Mouse (Mus musculus) spleen, adult 2 months (tissue): ENCODE results near the gene Myrip. TPM values are rescaled to one million over a fixed set of nuclear protein-coding genes. Genes with fewer than 3 reads are reported as not detected.

Experiments used
- DNase-seq, 2 experiments: peaks; one replicate each; pipeline versions ENCODE4 v3.0.0 to v3.0.0-alpha.2; 2012 to 2021; ENCODE audit warnings: low spot score in 2 of 2, low read depth in 1 of 2
- H3K27ac ChIP-seq: fragments of 200-500 bp; 2 replicates; pipeline ENCODE4 v1.5.1; 2012; ENCODE audit warnings: low read length, inconsistent platforms; ENCODE audit not compliant: insufficient read depth
- H3K27me3 ChIP-seq: fragments of 200-500 bp; 2 replicates; pipeline ENCODE4 v1.6.1; 2012; ENCODE audit warnings: mild to moderate bottlenecking, moderate library complexity, low read length, inconsistent platforms; ENCODE audit not compliant: control insufficient read depth, insufficient read depth
- H3K36me3 ChIP-seq: fragments of 200-500 bp; 2 replicates; pipeline ENCODE4 v1.6.1; 2012; ENCODE audit warnings: mild to moderate bottlenecking, low read length, inconsistent platforms; ENCODE audit not compliant: control insufficient read depth, insufficient read depth
- H3K4me1 ChIP-seq: fragments of 200-500 bp; 2 replicates; pipeline ENCODE4 v1.6.1; 2011; ENCODE audit warnings: inconsistent platforms; ENCODE audit not compliant: control insufficient read depth, insufficient read depth, insufficient read length
- H3K4me3 ChIP-seq: fragments of 200-500 bp; 2 replicates; pipeline ENCODE4 v1.5.1; 2011; ENCODE audit warnings: mild to moderate bottlenecking, inconsistent platforms; ENCODE audit not compliant: insufficient read depth, insufficient read length; ENCODE audit errors: extremely low read depth
- CTCF ChIP-seq: fragments of 200-500 bp; IDR thresholded peaks from 2 replicates; pipeline ENCODE4 v1.5.1; 2011; ENCODE audit warnings: mild to moderate bottlenecking, inconsistent platforms; ENCODE audit not compliant: insufficient read depth, insufficient read length, insufficient replicate concordance; ENCODE audit errors: extremely low read depth
- POLR2A ChIP-seq: fragments of 200-500 bp; IDR thresholded peaks from 2 replicates; pipeline ENCODE4 v1.6.1; 2011; ENCODE audit warnings: low read depth, low read length, inconsistent platforms
- WGBS: fragments of 180-500 bp; shearing (Covaris S2); methylation state at CpG from one replicate; pipeline ENCODE4 v1.1.7; 2018; 5-methylcytosine and 5-hydroxymethylcytosine counted together
- polyA plus RNA-seq: library from polyadenylated mRNA; depleted of rRNA; stranded (reverse); fragments of >200 nt; gene quantifications from 2 replicates; pipeline ENCODE4 v1.2.3, GENCODE M21; 2012

The Myrip gene
- polyA plus RNA-seq, 1 experiment: 0.13 TPM

DNA sequence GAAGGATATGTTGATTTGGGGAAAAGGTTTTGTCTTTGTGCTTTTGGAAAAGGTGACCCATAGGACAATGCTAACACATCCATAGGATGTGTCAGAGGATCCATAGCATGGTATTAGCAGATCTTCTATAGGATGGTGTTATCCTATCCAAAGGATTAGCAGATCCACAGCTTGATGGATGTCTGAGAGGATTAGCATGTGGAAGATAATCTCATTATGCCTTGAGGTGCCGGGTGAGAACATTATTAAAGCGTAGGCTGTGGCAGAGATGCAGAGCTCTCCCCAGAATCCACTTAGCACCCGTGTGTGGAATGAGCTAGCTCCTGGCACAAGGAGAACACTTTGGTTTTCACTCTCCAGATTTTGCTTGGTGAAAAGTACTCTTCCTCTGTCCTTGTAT lies 13.3 kb upstream of the Myrip start:
- Histone ChIP-seq H3K4me3 (no peak overlapping the region), H3K27ac (no peak overlapping the region), H3K36me3 (no peaks in the 10 kb centered on the region), H3K4me1 (no peaks in the 10 kb centered on the region), H3K27me3 (no peaks in the 10 kb centered on the region)
- 54% methylated on average over 3 of the region's 3 CpGs for WGBS
- TF ChIP-seq CTCF (no peak), POLR2A (no peak)
- DNase-seq: no peak

GRCm38 (mm10) chr9:120290375-120290774 lies 10.9 kb upstream of the Myrip start:
- no peak for DNase-seq
- Histone ChIP-seq H3K27ac (no peak overlapping the region), H3K4me1 (no peaks in the 10 kb centered on the region), H3K36me3 (no peaks in the 10 kb centered on the region), H3K27me3 (0 out of 2 replicates have a peak, but pooled peaks cover 1% of the 10 kb centered on the region), H3K4me3 (no peak overlapping the region)
- TF ChIP-seq CTCF (no peak), POLR2A (no peak)
- 90% methylated on average over 2 of the region's 2 CpGs for WGBS

DNA sequence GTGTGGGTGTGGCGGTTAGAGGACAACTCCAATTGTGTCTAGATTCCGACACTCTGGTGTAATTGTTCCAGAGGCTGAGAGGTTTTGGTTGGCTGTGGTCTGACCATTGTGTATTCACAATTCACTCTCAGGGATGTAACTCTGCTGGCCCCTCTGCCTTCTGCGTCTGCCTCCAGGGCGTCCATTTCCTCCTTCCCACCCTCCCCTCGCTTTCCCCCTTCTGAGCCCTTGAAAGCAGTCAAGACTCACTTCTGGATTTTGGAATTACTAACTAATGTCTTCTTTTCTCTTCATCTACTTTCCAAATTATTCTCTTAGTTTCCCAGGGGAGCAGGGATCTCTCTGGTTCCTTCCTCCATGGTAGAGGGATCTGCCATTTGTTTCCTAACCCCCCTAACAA lies 8.8 kb upstream of the Myrip start:
- no peak overlapping the region for H3K27ac ChIP-seq
- DNase-seq: no peak
- H3K4me3 ChIP-seq: no peak overlapping the region
- H3K27me3 ChIP-seq: 0 out of 2 replicates have a peak, but pooled peaks cover 1% of the 10 kb centered on the region
- WGBS: 61% methylated on average over 5 of the region's 5 CpGs
- H3K4me1 ChIP-seq: no peaks in the 10 kb centered on the region
- TF ChIP-seq CTCF: no peak
- no peak for TF ChIP-seq POLR2A
- H3K36me3 ChIP-seq: no peaks in the 10 kb centered on the region

GRCm38 (mm10) chr9:120295527-120295926 lies 5.8 kb upstream of the Myrip start:
- Histone ChIP-seq H3K4me1 (no peaks in the 10 kb centered on the region), H3K36me3 (no peaks in the 10 kb centered on the region), H3K4me3 (no peak overlapping the region), H3K27me3 (0 out of 2 replicates have a peak, but pooled peaks cover 1% of the 10 kb centered on the region), H3K27ac (no peak overlapping the region)
- TF ChIP-seq POLR2A: no peak
- no peak for TF ChIP-seq CTCF
- 78% methylated on average over 5 of the region's 5 CpGs for WGBS
- DNase-seq: no peak

DNA sequence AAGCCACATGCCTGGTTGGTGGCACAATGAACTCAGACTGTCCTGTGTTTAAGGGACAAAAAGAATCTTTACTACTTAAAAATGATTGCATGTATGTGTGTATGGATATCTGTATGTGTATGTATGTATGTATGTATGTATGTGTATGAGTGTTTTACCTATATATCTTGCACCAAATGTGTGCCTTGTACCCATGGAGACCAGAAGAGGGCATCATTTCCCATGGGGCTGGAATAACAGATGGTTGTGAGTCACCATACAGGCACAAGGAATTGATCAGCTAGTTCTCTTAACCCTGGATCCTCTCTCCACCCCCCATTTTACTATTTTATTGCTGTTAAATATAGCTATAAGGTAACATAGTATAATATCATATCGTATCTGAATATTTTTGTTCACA lies 4.4 kb upstream of the Myrip start:
- Histone ChIP-seq H3K27me3 (0 out of 2 replicates have a peak, but pooled peaks cover 1% of the 10 kb centered on the region), H3K4me1 (no peaks in the 10 kb centered on the region), H3K36me3 (no peaks in the 10 kb centered on the region), H3K27ac (no peak overlapping the region), H3K4me3 (no peak overlapping the region)
- TF ChIP-seq POLR2A: no peak
- TF ChIP-seq CTCF: no peak
- WGBS: 94% methylated on average over 1 of the region's 1 CpGs
- no peak for DNase-seq

DNA sequence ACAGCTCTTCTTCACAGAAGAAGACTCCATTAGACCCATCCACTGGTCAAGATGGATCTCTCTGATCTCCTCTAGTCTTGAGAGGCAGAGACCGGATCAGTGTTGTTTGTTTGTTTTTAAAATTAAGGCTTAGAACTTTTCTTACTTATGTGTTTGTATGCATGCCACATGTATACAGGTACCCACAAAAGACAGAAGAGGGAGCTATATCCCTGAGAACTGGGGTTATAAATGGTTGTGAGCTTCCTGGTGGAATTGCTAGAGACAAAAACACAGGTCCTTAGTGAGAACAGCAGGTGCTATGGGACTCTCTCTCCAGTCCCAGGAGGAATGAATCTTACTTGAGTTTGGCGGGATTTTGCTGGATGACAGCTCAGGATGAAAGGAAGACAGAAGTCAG lies 1.9 kb upstream of the Myrip start:
- no peaks in the 10 kb centered on the region for H3K36me3 ChIP-seq
- H3K4me3 ChIP-seq: no peak overlapping the region
- no peak for DNase-seq
- no peak for TF ChIP-seq CTCF
- TF ChIP-seq POLR2A: no peak
- no peaks in the 10 kb centered on the region for H3K4me1 ChIP-seq
- WGBS: 85% methylated on average over 2 of the region's 2 CpGs
- H3K27me3 ChIP-seq: peaks cover 12% of the 10 kb centered on the region
- H3K27ac ChIP-seq: no peak overlapping the region

DNA sequence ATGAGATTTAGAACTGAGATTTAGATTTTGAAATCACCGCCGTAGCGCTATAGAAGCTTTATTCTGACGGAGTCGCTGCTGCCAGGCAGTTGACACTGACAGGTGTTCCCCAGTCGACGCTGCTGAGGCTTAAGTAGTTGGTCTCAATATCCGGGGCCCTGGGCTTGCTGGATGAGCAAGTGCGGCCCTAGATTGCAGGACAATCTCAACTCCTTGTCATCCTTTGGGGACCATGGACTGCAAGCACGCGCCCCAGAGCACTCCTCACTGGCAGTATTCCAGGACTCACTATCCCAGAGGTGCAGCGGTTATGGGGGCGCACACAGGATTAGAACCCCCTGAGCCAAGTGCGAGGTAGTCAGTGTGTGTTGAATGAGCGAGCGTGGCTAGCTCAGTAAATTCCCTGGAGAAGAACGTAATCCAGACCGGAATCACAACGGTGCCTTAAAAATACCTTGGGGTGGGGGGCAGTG lies 1.7 kb downstream of the Myrip start:
- no peak for TF ChIP-seq CTCF
- TF ChIP-seq POLR2A: no peak
- Histone ChIP-seq H3K36me3 (no peaks in the 10 kb centered on the region), H3K27ac (no peak overlapping the region), H3K4me3 (no peak overlapping the region), H3K27me3 (peaks cover 11% of the 10 kb centered on the region), H3K4me1 (no peaks in the 10 kb centered on the region)
- 20% methylated on average over 19 of the region's 19 CpGs for WGBS
- no peak for DNase-seq
